In genomic region chr2:131642456-131642855, GRCm38 (mm10) we compare ENCODE assay signal across 22 mouse cellular contexts.
DNase-seq lines count a peak whose midpoint lies in the region; TF ChIP-seq lines count a peak whose summit lies in the region.
"Had no signal": no experiment of that assay in that cellular context is flagged by ENCODE, and none has a peak within 500 bp of the region (broad histone marks: within the 10 kb centered on the region; RNA-seq: fewer than 3 reads in every experiment).

No protein-coding gene starts in this region.

- TF ChIP-seq CTCF in layer of hippocampus, adult 2 months (conservative IDR thresholded peaks at IDR 0.05) = no peak
- no peak for TF ChIP-seq CTCF in olfactory bulb, adult 2 months (IDR thresholded peaks at IDR 0.05; ENCODE audit: insufficient read depth, low read depth, low read length)

- peak overlapping the region; percentile 84 for H3K27ac ChIP-seq in layer of hippocampus, adult 2 months
- H3K27ac ChIP-seq in olfactory bulb, adult 2 months (ENCODE audit: insufficient read depth, low read depth, low read length) = peak overlapping the region; percentile 89
- H3K27ac ChIP-seq: embryonic facial prominence, embryonic 13.5 days; embryonic facial prominence, embryonic 15.5 days; forebrain, embryonic 10.5 days; forebrain, embryonic 12.5 days had no signal

- 47% methylated on average over 3 of the region's 3 CpGs for WGBS in olfactory bulb, adult 2 months

- peak; percentile 50 for DNase-seq in layer of hippocampus, adult 11-12 months (ENCODE audit: low spot score)
- DNase-seq in layer of hippocampus, postnatal 10 days (ENCODE audit: low spot score in 2 of 2) = no peak
- peak; percentile 52 to 55 for DNase-seq in layer of hippocampus, adult 2 months (ENCODE audit: low spot score in 2 of 2)
- no peak for DNase-seq in layer of hippocampus, postnatal 25 days (ENCODE audit: extremely low spot score in 1 of 2, low spot score in 1 of 2)
- peak; percentile 71 for DNase-seq in brain, adult 2 months (ENCODE audit: low read depth, low spot score)
- DNase-seq in cerebellum, postnatal 10 days = no peak
- DNase-seq: adrenal gland, adult 8-10 months; adrenal gland, postnatal 14 days; adrenal gland, postnatal 36 days; B cell, adult 2 months; cerebellum, adult 11 months; cerebellum, adult 2 months; cerebellum, adult 9-10 months; cerebellum, postnatal 14 days; cerebellum, postnatal 36 days; embryo, embryonic 11 days had no signal

- H3K4me1 ChIP-seq in olfactory bulb, adult 2 months (ENCODE audit: control insufficient read depth, insufficient read depth, low read length) = peaks cover 11% of the 10 kb centered on the region
- H3K4me1 ChIP-seq: embryonic facial prominence, embryonic 13.5 days; embryonic facial prominence, embryonic 15.5 days; forebrain, embryonic 10.5 days; forebrain, embryonic 12.5 days had no signal

- no peak overlapping the region for H3K4me3 ChIP-seq in layer of hippocampus, adult 2 months
- no peak overlapping the region for H3K4me3 ChIP-seq in olfactory bulb, adult 2 months (ENCODE audit: insufficient read depth, low read depth, low read length)
- H3K4me3 ChIP-seq: embryonic facial prominence, embryonic 13.5 days; embryonic facial prominence, embryonic 15.5 days; erythroblast, embryonic 14.5 days; forebrain, embryonic 10.5 days; forebrain, embryonic 12.5 days had no signal

- TF ChIP-seq POLR2A in olfactory bulb, adult 2 months (IDR thresholded peaks at IDR 0.05; ENCODE audit: insufficient read depth, low read depth, low read length) = no peak

Comparison
In these comparisons a context has a peak if more than half of its experiments do, and no peak if none do; other contexts are left out.
1. DNase-seq: peak in layer of hippocampus, adult 11-12 months (single experiment), layer of hippocampus, adult 2 months (2 of 2) and brain, adult 2 months (single experiment); none in layer of hippocampus, postnatal 10 days (0 of 2), layer of hippocampus, postnatal 25 days (0 of 2) and cerebellum, postnatal 10 days (0 of 2).